Mouse (Mus musculus) embryo, embryonic 11.5 days (tissue): Measurements from ENCODE around the gene Usp45.
"Not testable (repeated sequence)": the region's sequence is repeated elsewhere in the genome, so short reads cannot be mapped to it uniquely, and the experiment has no call there.

Experiments
- DNase-seq: peaks from one replicate; pipeline ENCODE4 v3.0.0-alpha.2; 2012; ENCODE audit warnings: low read depth, low spot score

The Usp45 gene

GRCm38 (mm10) chr4:21766863-21767304 lies at the start of gene Usp45, which contains the start of gene Tstd3:
Gene Usp45, plus strand, starts transcription at chr4:21767156.
Gene Tstd3, minus strand, starts transcription at chr4:21767212.
- peak; percentile 64 for DNase-seq

GRCm38 (mm10) chr4:21722752-21723334 lies 44.1 kb upstream of the Usp45 start:
- DNase-seq = no peak

- peak; percentile 43 for DNase-seq
Measured at GRCm38 (mm10) chr4:21726912-21727614, 39.9 kb upstream of the Usp45 start.

GRCm38 (mm10) chr4:21727615-21728165 lies 39.3 kb upstream of the Usp45 start, which contains the start of gene Ccnc:
Gene Ccnc, plus strand, starts transcription at chr4:21727701.
- peak; percentile 84 for DNase-seq

GRCm38 (mm10) chr4:21739169-21739568 lies 27.8 kb upstream of the Usp45 start:
- DNase-seq = no peak

GRCm38 (mm10) chr4:21744142-21744541 lies 22.8 kb upstream of the Usp45 start:
- DNase-seq = not testable (repeated sequence)

- DNase-seq = no peak
Measured at GRCm38 (mm10) chr4:21745723-21746122, 21.2 kb upstream of the Usp45 start.

GRCm38 (mm10) chr4:21755123-21755789 lies 11.7 kb upstream of the Usp45 start:
- no peak for DNase-seq

- no peak for DNase-seq
Measured at GRCm38 (mm10) chr4:21758860-21759259, 8.1 kb upstream of the Usp45 start.

- no peak for DNase-seq
Measured at GRCm38 (mm10) chr4:21761416-21762160, 5.4 kb upstream of the Usp45 start.

- DNase-seq = no peak
Measured at GRCm38 (mm10) chr4:21763827-21764226, 3.1 kb upstream of the Usp45 start.

GRCm38 (mm10) chr4:21766171-21766862 lies 639 bp upstream of the Usp45 start:
- no peak for DNase-seq

GRCm38 (mm10) chr4:21771064-21771463 lies 4.1 kb downstream of the Usp45 start:
- DNase-seq = no peak

- no peak for DNase-seq
Measured at GRCm38 (mm10) chr4:21772306-21772705, 5.3 kb downstream of the Usp45 start.

GRCm38 (mm10) chr4:21776091-21776945 lies 9.4 kb downstream of the Usp45 start:
- peak; percentile 84 for DNase-seq

- no peak for DNase-seq
Measured at GRCm38 (mm10) chr4:21776946-21777265, 9.9 kb downstream of the Usp45 start.

GRCm38 (mm10) chr4:21780816-21781726 lies 14.1 kb downstream of the Usp45 start:
- no peak for DNase-seq

- no peak for DNase-seq
Measured at GRCm38 (mm10) chr4:21786268-21786667, 19.3 kb downstream of the Usp45 start.

GRCm38 (mm10) chr4:21788903-21789302 lies 21.9 kb downstream of the Usp45 start:
- DNase-seq = no peak
